Mouse (Mus musculus) midbrain, embryonic 13.5 days (tissue): ENCODE results near the gene Nipal1. TPM values are rescaled to one million over a fixed set of nuclear protein-coding genes. Genes with fewer than 3 reads are reported as not detected.
A peak's percentile ranks its signal among the peaks of the same experiment; 100 is the strongest.

ENCODE experiments used
- ATAC-seq: fragments of 200-750 bp; cut with Nextera tagmentation; 2 replicates; pipeline ENCODE4 v1.8.0; 2017; ENCODE audit warnings: mild to moderate bottlenecking, moderate TSS enrichment, moderate library complexity
- H3K27ac ChIP-seq: fragments of 300-500 bp; sonication (generic); 2 replicates; pipeline ENCODE4 v1.5.1; 2015; ENCODE audit warnings: inconsistent platforms, mild to moderate bottlenecking, moderate library complexity
- H3K27me3 ChIP-seq: fragments of 300-500 bp; sonication (generic); 2 replicates; pipeline ENCODE4 v1.6.1; 2015; ENCODE audit warnings: mild to moderate bottlenecking, inconsistent platforms
- H3K36me3 ChIP-seq: fragments of 300-500 bp; sonication (generic); 2 replicates; pipeline ENCODE4 v1.6.1; 2015; ENCODE audit warnings: mild to moderate bottlenecking, inconsistent platforms
- H3K4me1 ChIP-seq: fragments of 300-500 bp; sonication (generic); replicated peaks from 2 replicates; pipeline ENCODE4 v1.6.1; 2015; ENCODE audit warnings: inconsistent platforms
- H3K4me2 ChIP-seq: fragments of 300-500 bp; sonication (generic); replicated peaks from 2 replicates; pipeline ENCODE4 v1.6.1; 2015; ENCODE audit warnings: moderate library complexity, mild to moderate bottlenecking, inconsistent platforms
- H3K4me3 ChIP-seq: fragments of 300-500 bp; sonication (generic); replicated peaks from 2 replicates; pipeline ENCODE4 v1.5.1; 2015; ENCODE audit warnings: mild to moderate bottlenecking, inconsistent platforms
- H3K9ac ChIP-seq: fragments of 300-500 bp; sonication (generic); replicated peaks from 2 replicates; pipeline ENCODE4 v1.6.1; 2015; ENCODE audit warnings: mild to moderate bottlenecking, inconsistent platforms
- H3K9me3 ChIP-seq: fragments of 300-500 bp; sonication (generic); 2 replicates; pipeline ENCODE4 v1.6.1; 2016; ENCODE audit warnings: mild to moderate bottlenecking, inconsistent platforms
- WGBS: fragments of 180-500 bp; shearing (Covaris S2); methylation state at CpG from one replicate; pipeline ENCODE4 v1.1.7; 2015; 5-methylcytosine and 5-hydroxymethylcytosine counted together
- polyA plus RNA-seq: library from polyadenylated mRNA; unstranded; fragments of >200 nt; fragmentation: Nextera tagmentation; extraction: Ambion mirVana; gene quantifications from 2 replicates; pipeline ENCODE4 v1.2.1, GENCODE M21; 2015

Nipal1 gene
- polyA plus RNA-seq, 1 experiment from 2014 or later = 0.79 TPM

- Histone ChIP-seq H3K4me1 (peaks cover 9% of the 10 kb centered on the region), H3K27me3 (peaks cover 46% of the 10 kb centered on the region), H3K9ac (peak overlapping the region; percentile 51), H3K4me3 (peak overlapping the region; percentile 52), H3K36me3 (no peaks in the 10 kb centered on the region), H3K4me2 (peak overlapping the region; percentile 87), H3K9me3 (no peaks in the 10 kb centered on the region), H3K27ac (no peak overlapping the region)
- WGBS = 24% methylated on average over 10 of the region's 10 CpGs
- no peak; the same call in 1 of the 2 replicates for ATAC-seq
Measured at GRCm38 (mm10) chr5:72646996-72647395, 599 bp upstream of the Nipal1 start.

DNA sequence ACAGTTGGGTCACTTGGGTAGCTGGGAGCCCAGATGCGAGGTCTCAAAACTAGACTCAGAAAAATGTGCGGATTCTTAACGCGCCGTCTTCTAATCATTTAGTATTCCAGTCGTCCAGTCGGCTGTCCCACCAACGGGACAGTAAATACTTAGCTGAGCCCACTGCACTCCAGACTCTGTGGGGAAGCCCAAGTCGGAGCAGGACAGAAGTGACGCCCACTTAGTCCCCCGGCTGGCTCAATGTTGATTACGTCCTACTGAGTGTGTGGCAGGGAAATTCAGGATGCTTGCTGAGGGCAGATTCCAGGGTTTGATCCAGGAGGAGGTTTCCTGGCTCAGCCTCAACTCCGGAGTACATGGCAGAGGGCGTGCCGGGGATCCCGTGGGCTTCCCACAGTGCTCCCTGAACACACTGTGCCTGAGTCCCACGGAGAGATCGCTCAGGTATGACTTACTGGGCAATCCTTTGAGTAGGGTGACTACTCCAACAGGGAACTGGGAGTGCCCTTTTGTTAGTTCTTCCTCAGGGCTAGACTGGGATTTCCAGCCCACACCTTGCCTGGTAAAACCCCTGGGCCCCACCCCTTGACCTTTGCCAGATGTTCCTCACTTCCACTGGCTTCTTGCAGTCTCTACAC, 482 bp downstream of the Nipal1 start:
- WGBS = 7% methylated on average over 18 of the region's 18 CpGs
- H3K4me1 ChIP-seq = peaks cover 9% of the 10 kb centered on the region
- no peaks in the 10 kb centered on the region for H3K9me3 ChIP-seq
- H3K9ac ChIP-seq = peak overlapping the region; percentile 51
- no peaks in the 10 kb centered on the region for H3K36me3 ChIP-seq
- ATAC-seq = peak; percentile 69
- H3K4me3 ChIP-seq = peak overlapping the region; percentile 52
- no peak overlapping the region for H3K27ac ChIP-seq
- H3K27me3 ChIP-seq = peaks cover 46% of the 10 kb centered on the region
- peak overlapping the region; percentile 87 for H3K4me2 ChIP-seq

GRCm38 (mm10) chr5:72648987-72649735, 1.6 kb downstream of the Nipal1 start:
- WGBS = 90% methylated on average over 9 of the region's 9 CpGs
- H3K27me3 ChIP-seq = peaks cover 46% of the 10 kb centered on the region

GRCm38 (mm10) chr5:72653068-72653674, 5.6 kb downstream of the Nipal1 start:
- ATAC-seq = no peak
- Histone ChIP-seq H3K4me3 (no peak overlapping the region), H3K9ac (no peak overlapping the region), H3K4me1 (0 out of 2 replicates have a peak, but pooled peaks cover under 1% of the 10 kb centered on the region), H3K27me3 (peaks cover 17% of the 10 kb centered on the region), H3K36me3 (no peaks in the 10 kb centered on the region), H3K9me3 (no peaks in the 10 kb centered on the region), H3K27ac (no peak overlapping the region), H3K4me2 (no peak overlapping the region)
- WGBS = 67% methylated on average over 10 of the region's 10 CpGs

More at GRCm38 (mm10) chr5:72648987-72649735, 1.6 kb downstream of the Nipal1 start:
- Histone ChIP-seq H3K36me3 (no peaks in the 10 kb centered on the region), H3K27ac (no peak overlapping the region), H3K4me3 (no peak overlapping the region), H3K4me2 (no peak overlapping the region), H3K4me1 (peaks cover 9% of the 10 kb centered on the region), H3K9me3 (no peaks in the 10 kb centered on the region), H3K9ac (no peak overlapping the region)
- ATAC-seq = no peak

DNA sequence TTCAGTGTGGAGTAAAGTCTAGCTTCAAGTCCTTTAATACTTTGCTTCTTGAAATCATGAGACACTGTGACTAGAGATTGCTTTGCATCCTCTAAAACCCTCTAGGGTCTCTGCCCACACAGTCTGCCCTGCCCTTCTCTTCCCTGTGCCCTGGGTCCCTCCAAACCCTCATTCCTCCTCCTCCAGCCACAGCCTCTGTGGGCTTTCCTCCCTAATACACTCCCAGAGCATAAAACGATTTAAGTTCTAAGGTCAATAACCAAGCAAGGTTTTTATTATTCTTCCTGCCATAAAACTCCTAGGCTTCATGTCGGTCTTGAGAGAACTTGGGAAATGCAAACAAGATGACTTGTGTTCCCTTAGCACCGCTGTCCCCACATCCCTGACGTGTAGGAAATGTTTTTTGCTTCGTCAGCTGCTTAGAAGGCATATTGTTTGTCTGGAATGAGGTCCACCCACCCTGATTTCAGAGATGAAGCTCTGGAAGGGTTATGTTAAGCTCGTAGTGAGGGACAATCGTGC, 8.7 kb downstream of the Nipal1 start:
- Histone ChIP-seq H3K4me3 (no peak overlapping the region), H3K4me2 (no peak overlapping the region), H3K9ac (no peak overlapping the region), H3K4me1 (no peaks in the 10 kb centered on the region), H3K9me3 (no peaks in the 10 kb centered on the region), H3K27me3 (no peaks in the 10 kb centered on the region), H3K27ac (no peak overlapping the region), H3K36me3 (no peaks in the 10 kb centered on the region)
- ATAC-seq = no peak
- WGBS = 72% methylated on average over 7 of the region's 7 CpGs

DNA sequence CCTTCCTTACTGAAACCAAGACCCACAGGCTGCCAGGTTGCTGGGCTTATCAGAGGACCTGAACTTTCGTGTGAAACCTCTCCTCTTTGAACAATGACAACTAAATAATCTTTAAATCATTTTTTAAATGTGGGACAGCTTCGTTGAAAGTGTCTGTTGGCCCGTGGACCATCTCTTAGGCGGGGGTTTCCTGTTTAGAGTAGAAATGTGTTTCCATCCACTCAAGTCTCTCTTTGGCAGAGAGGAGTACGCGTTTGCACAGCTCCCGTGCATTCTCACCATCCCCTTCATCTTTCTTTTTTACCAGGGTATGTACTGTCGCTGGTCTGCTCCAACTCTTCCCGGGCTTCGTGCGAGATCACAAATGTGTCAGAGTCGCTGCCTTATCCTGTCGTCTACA, 10.8 kb downstream of the Nipal1 start:
- H3K4me2 ChIP-seq = no peak overlapping the region
- no peaks in the 10 kb centered on the region for H3K9me3 ChIP-seq
- no peaks in the 10 kb centered on the region for H3K36me3 ChIP-seq
- no peaks in the 10 kb centered on the region for H3K4me1 ChIP-seq
- no peak overlapping the region for H3K4me3 ChIP-seq
- H3K27me3 ChIP-seq = no peaks in the 10 kb centered on the region
- no peak for ATAC-seq
- H3K9ac ChIP-seq = no peak overlapping the region
- 93% methylated on average over 13 of the region's 13 CpGs for WGBS
- H3K27ac ChIP-seq = no peak overlapping the region

DNA sequence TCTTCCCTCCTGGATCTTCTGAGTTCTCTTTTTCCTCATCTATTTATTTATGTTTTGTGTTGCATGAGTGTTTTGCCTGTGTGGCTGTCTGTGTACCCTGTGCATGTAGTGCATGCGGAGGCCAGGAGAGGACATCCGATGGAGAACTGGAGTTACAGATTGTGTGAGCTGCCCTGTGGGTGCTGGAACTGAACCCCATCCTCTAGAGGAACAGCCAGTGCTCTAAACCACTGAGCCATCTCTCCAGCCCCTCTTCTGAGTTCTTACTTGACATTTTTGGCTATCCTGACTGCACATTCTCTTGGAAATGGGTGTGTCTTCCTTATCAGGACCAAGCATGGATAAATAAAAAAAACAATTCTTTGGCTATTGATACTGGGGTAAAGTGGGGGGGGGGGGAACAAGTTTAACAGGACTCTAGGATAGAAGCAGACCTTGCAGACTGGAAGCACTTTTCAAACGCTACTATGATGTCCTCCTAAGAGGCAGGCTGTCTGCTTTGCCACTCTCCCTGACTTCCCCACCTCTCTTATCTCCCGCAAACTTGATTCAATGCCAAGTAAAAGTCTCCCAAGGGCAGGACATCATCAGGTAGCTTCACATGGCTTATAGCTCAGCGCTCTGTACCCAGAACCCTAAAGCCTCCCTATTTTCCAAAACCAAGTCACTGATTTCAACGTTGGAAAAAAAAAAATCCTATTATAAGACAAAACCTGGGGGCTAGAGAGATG, 13.6 kb downstream of the Nipal1 start:
- 93% methylated on average over 6 of the region's 6 CpGs for WGBS

GRCm38 (mm10) chr5:72664126-72664525, 16.5 kb downstream of the Nipal1 start:
- Histone ChIP-seq H3K9me3 (no peaks in the 10 kb centered on the region), H3K9ac (no peak overlapping the region), H3K4me3 (no peak overlapping the region), H3K36me3 (no peaks in the 10 kb centered on the region), H3K27ac (no peak overlapping the region), H3K27me3 (no peaks in the 10 kb centered on the region), H3K4me2 (no peak overlapping the region), H3K4me1 (0 out of 2 replicates have a peak, but pooled peaks cover 4% of the 10 kb centered on the region)
- 77% methylated on average over 5 of the region's 5 CpGs for WGBS
- ATAC-seq = no peak

More for the DNA sequence above, 13.6 kb downstream of the Nipal1 start:
- Histone ChIP-seq H3K27ac (no peak overlapping the region), H3K27me3 (no peaks in the 10 kb centered on the region), H3K4me1 (0 out of 2 replicates have a peak, but pooled peaks cover under 1% of the 10 kb centered on the region), H3K4me2 (no peak overlapping the region), H3K9ac (no peak overlapping the region), H3K4me3 (no peak overlapping the region), H3K36me3 (no peaks in the 10 kb centered on the region), H3K9me3 (no peaks in the 10 kb centered on the region)
- no peak for ATAC-seq

- no peaks in the 10 kb centered on the region for H3K27me3 ChIP-seq
- ATAC-seq = no peak
- no peak overlapping the region for H3K4me2 ChIP-seq
- no peak overlapping the region for H3K27ac ChIP-seq
- H3K9ac ChIP-seq = no peak overlapping the region
- no peaks in the 10 kb centered on the region for H3K36me3 ChIP-seq
- 0 out of 2 replicates have a peak, but pooled peaks cover 4% of the 10 kb centered on the region for H3K4me1 ChIP-seq
- H3K4me3 ChIP-seq = no peak overlapping the region
- H3K9me3 ChIP-seq = no peaks in the 10 kb centered on the region
- 46% methylated on average over 3 of the region's 3 CpGs for WGBS
Measured at GRCm38 (mm10) chr5:72664854-72665253, 17.3 kb downstream of the Nipal1 start.

DNA sequence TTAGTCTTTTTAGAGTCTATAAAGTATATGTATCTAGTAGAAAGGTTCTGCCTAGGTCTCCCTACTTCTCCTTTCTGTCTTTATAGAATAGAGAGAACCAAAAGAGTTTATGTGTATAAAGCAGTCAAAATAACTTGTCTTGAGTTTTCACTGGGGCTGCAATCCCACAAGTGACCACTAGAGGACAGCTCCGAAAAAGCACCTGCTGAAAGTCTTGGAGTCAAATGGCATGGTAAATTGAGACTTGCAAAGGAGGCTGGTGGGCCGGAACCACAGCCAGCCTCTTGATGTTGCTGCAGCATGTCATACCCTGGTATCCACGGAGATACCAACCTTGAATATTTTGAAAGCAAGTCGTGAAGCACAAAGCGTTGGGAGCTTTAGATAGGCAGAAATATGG, 17.7 kb downstream of the Nipal1 start:
- ATAC-seq = no peak
- no peak overlapping the region for H3K4me3 ChIP-seq
- H3K27ac ChIP-seq = no peak overlapping the region
- H3K4me2 ChIP-seq = no peak overlapping the region
- 0 out of 2 replicates have a peak, but pooled peaks cover 4% of the 10 kb centered on the region for H3K4me1 ChIP-seq
- 20% methylated on average over 5 of the region's 5 CpGs for WGBS
- H3K36me3 ChIP-seq = no peaks in the 10 kb centered on the region
- no peaks in the 10 kb centered on the region for H3K9me3 ChIP-seq
- H3K9ac ChIP-seq = no peak overlapping the region
- no peaks in the 10 kb centered on the region for H3K27me3 ChIP-seq

DNA sequence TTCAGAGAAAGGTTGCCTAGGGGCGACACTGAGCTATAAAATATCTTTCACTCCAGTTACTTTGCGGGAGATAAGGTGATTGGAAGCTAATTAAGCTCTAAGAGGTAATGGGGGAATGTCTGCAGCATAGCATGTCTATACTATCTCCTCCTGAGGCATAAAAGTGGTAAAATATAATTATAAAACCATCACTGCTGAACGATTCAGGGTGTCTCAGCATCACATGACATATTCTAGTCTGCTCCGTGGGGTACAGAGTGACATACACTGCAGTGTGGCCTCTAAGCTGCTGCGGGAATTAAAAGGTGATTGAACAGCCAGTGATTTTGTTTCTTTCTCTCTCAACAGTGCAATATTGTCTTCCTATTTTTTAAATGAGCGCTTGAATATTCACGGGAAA, 18.8 kb downstream of the Nipal1 start:
- Histone ChIP-seq H3K4me2 (no peak overlapping the region), H3K9me3 (no peaks in the 10 kb centered on the region), H3K27me3 (no peaks in the 10 kb centered on the region), H3K27ac (no peak overlapping the region), H3K9ac (no peak overlapping the region), H3K36me3 (no peaks in the 10 kb centered on the region), H3K4me3 (no peak overlapping the region), H3K4me1 (peaks cover 13% of the 10 kb centered on the region)
- ATAC-seq = 0 out of 2 replicates have a peak, but pooled peaks have one; percentile 32
- 62% methylated on average over 7 of the region's 7 CpGs for WGBS
